Mouse (Mus musculus) lung, embryonic 15.5 days (tissue): ENCODE measurements around the gene Mospd3. TPM values are rescaled to one million over a fixed set of nuclear protein-coding genes. Genes with fewer than 3 reads are reported as not detected.
A peak's percentile ranks its signal among the peaks of the same experiment; 100 is the strongest.

Source experiments
- ATAC-seq: fragments of 200-750 bp; cut with Nextera tagmentation; 2 replicates; pipeline ENCODE4 v1.8.0; 2017; ENCODE audit warnings: moderate number of reproducible peaks, borderline replicate concordance; ENCODE audit not compliant: low FRiP score, low TSS enrichment; ENCODE audit errors: extremely low read depth
- H3K27ac ChIP-seq: fragments of 300-500 bp; sonication (generic); 2 replicates; pipeline ENCODE4 v1.5.1; 2015; ENCODE audit warnings: moderate library complexity, mild to moderate bottlenecking, inconsistent platforms
- H3K27me3 ChIP-seq: fragments of 300-500 bp; sonication (generic); 2 replicates; pipeline ENCODE4 v1.6.1; 2015; ENCODE audit warnings: inconsistent platforms
- H3K36me3 ChIP-seq: fragments of 300-500 bp; sonication (generic); 2 replicates; pipeline ENCODE4 v1.6.1; 2015; ENCODE audit warnings: inconsistent platforms
- H3K4me1 ChIP-seq: fragments of 300-500 bp; sonication (generic); 2 replicates; pipeline ENCODE4 v1.6.1; 2015; ENCODE audit warnings: inconsistent platforms
- H3K4me2 ChIP-seq: fragments of 300-500 bp; sonication (generic); 2 replicates; pipeline ENCODE4 v1.6.1; 2015; ENCODE audit warnings: inconsistent platforms, mild to moderate bottlenecking, moderate library complexity
- H3K4me3 ChIP-seq: fragments of 300-500 bp; sonication (generic); 2 replicates; pipeline ENCODE4 v1.5.1; 2015; ENCODE audit warnings: mild to moderate bottlenecking, inconsistent platforms
- H3K9ac ChIP-seq: fragments of 300-500 bp; sonication (generic); 2 replicates; pipeline ENCODE4 v1.6.1; 2015; ENCODE audit warnings: inconsistent platforms
- H3K9me3 ChIP-seq: fragments of 300-500 bp; sonication (generic); 2 replicates; pipeline ENCODE4 v1.6.1; 2016; ENCODE audit warnings: inconsistent platforms
- WGBS: fragments of 180-500 bp; shearing (Covaris S2); methylation state at CpG from one replicate; pipeline ENCODE4 v1.1.7; 2015; 5-methylcytosine and 5-hydroxymethylcytosine counted together
- polyA plus RNA-seq: library from polyadenylated mRNA; unstranded; fragments of >200 nt; fragmentation: Nextera tagmentation; extraction: Ambion mirVana; gene quantifications from 2 replicates; pipeline ENCODE4 v1.2.1, GENCODE M21; 2015

The Mospd3 gene
- polyA plus RNA-seq, 1 experiment from 2014 or later, result 31.6 TPM

- Histone ChIP-seq H3K4me1 (peaks cover 25% of the 10 kb centered on the region), H3K36me3 (no peaks in the 10 kb centered on the region), H3K9ac (no peak overlapping the region), H3K9me3 (no peaks in the 10 kb centered on the region), H3K27me3 (no peaks in the 10 kb centered on the region), H3K4me3 (no peak overlapping the region), H3K4me2 (no peak overlapping the region), H3K27ac (no peak overlapping the region)
- 72% methylated on average over 2 of the region's 2 CpGs for WGBS
- no peak for ATAC-seq
Measured at GRCm38 (mm10) chr5:137598100-137598826, 2.6 kb downstream of the Mospd3 start.

GRCm38 (mm10) chr5:137597625-137598024 lies 3.2 kb downstream of the Mospd3 start:
- no peak overlapping the region for H3K4me2 ChIP-seq
- H3K4me3 ChIP-seq, result no peak overlapping the region
- peaks cover 23% of the 10 kb centered on the region for H3K4me1 ChIP-seq
- WGBS, result 90% methylated on average over 6 of the region's 6 CpGs
- H3K9me3 ChIP-seq, result no peaks in the 10 kb centered on the region
- H3K36me3 ChIP-seq, result no peaks in the 10 kb centered on the region
- no peaks in the 10 kb centered on the region for H3K27me3 ChIP-seq
- H3K9ac ChIP-seq, result no peak overlapping the region
- H3K27ac ChIP-seq, result no peak overlapping the region
- ATAC-seq, result no peak

- no peak for ATAC-seq
- H3K4me3 ChIP-seq, result peak overlapping the region; percentile 15; the same call in 1 of the 2 replicates
- WGBS, result 33% methylated on average over 30 of the region's 30 CpGs
- H3K4me1 ChIP-seq, result peaks cover 19% of the 10 kb centered on the region
- H3K27me3 ChIP-seq, result no peaks in the 10 kb centered on the region
- H3K4me2 ChIP-seq, result peak overlapping the region; percentile 39
- no peaks in the 10 kb centered on the region for H3K9me3 ChIP-seq
- H3K9ac ChIP-seq, result no peak overlapping the region
- H3K36me3 ChIP-seq, result no peaks in the 10 kb centered on the region
- H3K27ac ChIP-seq, result peak overlapping the region; percentile 42; the same call in 1 of the 2 replicates
Measured at GRCm38 (mm10) chr5:137596601-137597261, 4.1 kb downstream of the Mospd3 start.

GRCm38 (mm10) chr5:137595921-137596320 lies 4.9 kb downstream of the Mospd3 start:
- Histone ChIP-seq H3K9me3 (no peaks in the 10 kb centered on the region), H3K27me3 (no peaks in the 10 kb centered on the region), H3K4me2 (no peak overlapping the region), H3K4me1 (peaks cover 19% of the 10 kb centered on the region), H3K27ac (no peak overlapping the region), H3K9ac (no peak overlapping the region), H3K36me3 (no peaks in the 10 kb centered on the region), H3K4me3 (no peak overlapping the region)
- no peak for ATAC-seq
- 77% methylated on average over 7 of the region's 7 CpGs for WGBS

GRCm38 (mm10) chr5:137590507-137590906 lies 10.4 kb downstream of the Mospd3 start:
- Histone ChIP-seq H3K4me2 (no peak overlapping the region), H3K4me3 (no peak overlapping the region), H3K36me3 (no peaks in the 10 kb centered on the region), H3K27me3 (no peaks in the 10 kb centered on the region), H3K9me3 (no peaks in the 10 kb centered on the region), H3K9ac (no peak overlapping the region), H3K27ac (no peak overlapping the region), H3K4me1 (no peaks in the 10 kb centered on the region)
- 72% methylated on average over 5 of the region's 5 CpGs for WGBS
- no peak for ATAC-seq

GRCm38 (mm10) chr5:137584976-137585375 lies 15.9 kb downstream of the Mospd3 start:
- no peaks in the 10 kb centered on the region for H3K36me3 ChIP-seq
- H3K27me3 ChIP-seq, result peaks cover 19% of the 10 kb centered on the region; the same call in 1 of the 2 replicates
- peaks cover 11% of the 10 kb centered on the region for H3K4me1 ChIP-seq
- H3K27ac ChIP-seq, result no peak overlapping the region
- WGBS, result 33% methylated on average over 8 of the region's 8 CpGs
- no peaks in the 10 kb centered on the region for H3K9me3 ChIP-seq
- H3K9ac ChIP-seq, result no peak overlapping the region
- no peak for ATAC-seq
- no peak overlapping the region for H3K4me2 ChIP-seq
- H3K4me3 ChIP-seq, result no peak overlapping the region

- 10% methylated on average over 27 of the region's 27 CpGs for WGBS
- H3K27ac ChIP-seq, result no peak overlapping the region
Measured at GRCm38 (mm10) chr5:137583670-137584169, 17.1 kb downstream of the Mospd3 start.

GRCm38 (mm10) chr5:137582702-137583101 lies 18.2 kb downstream of the Mospd3 start:
- Histone ChIP-seq H3K9me3 (no peaks in the 10 kb centered on the region), H3K4me3 (no peak overlapping the region), H3K36me3 (no peaks in the 10 kb centered on the region), H3K4me1 (peaks cover 11% of the 10 kb centered on the region), H3K27me3 (peaks cover 19% of the 10 kb centered on the region; the same call in 1 of the 2 replicates), H3K4me2 (peak overlapping the region; percentile 65; the same call in 1 of the 2 replicates), H3K9ac (no peak overlapping the region), H3K27ac (no peak overlapping the region)
- ATAC-seq, result no peak
- 23% methylated on average over 8 of the region's 8 CpGs for WGBS

More at GRCm38 (mm10) chr5:137583670-137584169, 17.1 kb downstream of the Mospd3 start:
- H3K4me2 ChIP-seq, result peak overlapping the region; percentile 65
- H3K9me3 ChIP-seq, result no peaks in the 10 kb centered on the region
- peak; percentile 60 for ATAC-seq
- peaks cover 19% of the 10 kb centered on the region; the same call in 1 of the 2 replicates for H3K27me3 ChIP-seq
- peak overlapping the region; percentile 19; the same call in 1 of the 2 replicates for H3K9ac ChIP-seq
- peaks cover 11% of the 10 kb centered on the region for H3K4me1 ChIP-seq
- H3K4me3 ChIP-seq, result peak overlapping the region; percentile 36
- H3K36me3 ChIP-seq, result no peaks in the 10 kb centered on the region

- H3K9me3 ChIP-seq, result no peaks in the 10 kb centered on the region
- no peak overlapping the region for H3K27ac ChIP-seq
- ATAC-seq, result no peak
- H3K36me3 ChIP-seq, result no peaks in the 10 kb centered on the region
- H3K9ac ChIP-seq, result no peak overlapping the region
- H3K27me3 ChIP-seq, result peaks cover 19% of the 10 kb centered on the region; the same call in 1 of the 2 replicates
- peaks cover 11% of the 10 kb centered on the region for H3K4me1 ChIP-seq
- no peak overlapping the region for H3K4me3 ChIP-seq
- 65% methylated on average over 6 of the region's 6 CpGs for WGBS
- no peak overlapping the region for H3K4me2 ChIP-seq
Measured at GRCm38 (mm10) chr5:137580246-137580645, 20.6 kb downstream of the Mospd3 start.

GRCm38 (mm10) chr5:137574470-137574901 lies 26.4 kb downstream of the Mospd3 start:
- H3K4me3 ChIP-seq, result peak overlapping the region; percentile 15
- H3K9ac ChIP-seq, result no peak overlapping the region
- H3K27ac ChIP-seq, result no peak overlapping the region
- 0 out of 2 replicates have a peak, but pooled peaks cover 3% of the 10 kb centered on the region for H3K4me1 ChIP-seq
- H3K36me3 ChIP-seq, result no peaks in the 10 kb centered on the region
- peak overlapping the region; percentile 50 for H3K4me2 ChIP-seq
- H3K9me3 ChIP-seq, result no peaks in the 10 kb centered on the region
- peaks cover 7% of the 10 kb centered on the region for H3K27me3 ChIP-seq
- WGBS, result 6% methylated on average over 27 of the region's 27 CpGs
- no peak for ATAC-seq

- no peak overlapping the region for H3K27ac ChIP-seq
- peak; percentile 48; the same call in 1 of the 2 replicates for ATAC-seq
- 0 out of 2 replicates have a peak, but pooled peaks cover 9% of the 10 kb centered on the region for H3K4me1 ChIP-seq
- peaks cover 7% of the 10 kb centered on the region for H3K27me3 ChIP-seq
- no peaks in the 10 kb centered on the region for H3K36me3 ChIP-seq
- 68% methylated on average over 17 of the region's 17 CpGs for WGBS
- H3K9ac ChIP-seq, result no peak overlapping the region
- no peaks in the 10 kb centered on the region for H3K9me3 ChIP-seq
- H3K4me2 ChIP-seq, result no peak overlapping the region
- no peak overlapping the region for H3K4me3 ChIP-seq
Measured at GRCm38 (mm10) chr5:137570691-137571586, 29.9 kb downstream of the Mospd3 start.
